Mouse (Mus musculus): ENCODE measurements around the gene Dnaaf3. TPM values are rescaled to one million over a fixed set of nuclear protein-coding genes. Genes with fewer than 3 reads are reported as not detected.

Gene Dnaaf3
- total RNA-seq, 2 experiments from 2014 or later, result 1.2 TPM; not detected in 1

Other genes starting within 250 kb of the Dnaaf3 start
- gene Ncr1, start 194.7 kb downstream of the Dnaaf3 start, total RNA-seq (2015; ENCODE audit: low replicate concordance), result 3.8 and 4.0 TPM in 2 replicates
- gene Ncr1, start 194.7 kb downstream of the Dnaaf3 start, total RNA-seq (2017; ENCODE audit: low replicate concordance), result 0.85 and 1.3 TPM in 2 replicates
- gene Gp6, start 134.7 kb downstream of the Dnaaf3 start, total RNA-seq (2015; ENCODE audit: low replicate concordance), result not detected in 2 replicates
- 0.09 and 0.56 TPM in 2 replicates for gene Gp6, start 134.7 kb downstream of the Dnaaf3 start, total RNA-seq (2017; ENCODE audit: low replicate concordance)
- 0.77 and 3.6 TPM in 2 replicates for gene Rdh13, start 86.8 kb downstream of the Dnaaf3 start, total RNA-seq (2015; ENCODE audit: low replicate concordance)
- gene Rdh13, start 86.8 kb downstream of the Dnaaf3 start, total RNA-seq (2017; ENCODE audit: low replicate concordance), result 2.6 and 3.5 TPM in 2 replicates
- gene Eps8l1, start 71.8 kb downstream of the Dnaaf3 start, total RNA-seq (2015; ENCODE audit: low replicate concordance), result 17.1 and 19.4 TPM in 2 replicates
- 36.6 and 47.0 TPM in 2 replicates for gene Eps8l1, start 71.8 kb downstream of the Dnaaf3 start, total RNA-seq (2017; ENCODE audit: low replicate concordance)
- gene Ppp1r12c, start 30.8 kb downstream of the Dnaaf3 start, total RNA-seq (2015; ENCODE audit: low replicate concordance), result 37.2 and 45.3 TPM in 2 replicates
- gene Ppp1r12c, start 30.8 kb downstream of the Dnaaf3 start, total RNA-seq (2017; ENCODE audit: low replicate concordance), result 41.3 and 52.0 TPM in 2 replicates
- 1.3 TPM in 1 of 2 replicates, not detected in the other for gene Tnnt1, start 16.1 kb downstream of the Dnaaf3 start, total RNA-seq (2015; ENCODE audit: low replicate concordance)
- gene Tnnt1, start 16.1 kb downstream of the Dnaaf3 start, total RNA-seq (2017; ENCODE audit: low replicate concordance), result 3.8 and 7.2 TPM in 2 replicates
- gene Tnni3, start 8.2 kb downstream of the Dnaaf3 start, total RNA-seq (2015; ENCODE audit: low replicate concordance), result not detected in 2 replicates
- gene Tnni3, start 8.2 kb downstream of the Dnaaf3 start, total RNA-seq (2017; ENCODE audit: low replicate concordance), result not detected in 2 replicates
- gene Syt5, start 15.1 kb upstream of the Dnaaf3 start, total RNA-seq (2015; ENCODE audit: low replicate concordance), result 1.7 TPM in 1 of 2 replicates, not detected in the other
- not detected in 2 replicates for gene Syt5, start 15.1 kb upstream of the Dnaaf3 start, total RNA-seq (2017; ENCODE audit: low replicate concordance)
- 0.96 TPM in 1 of 2 replicates, not detected in the other for gene Ptprh, start 71.6 kb upstream of the Dnaaf3 start, total RNA-seq (2015; ENCODE audit: low replicate concordance)
- gene Ptprh, start 71.6 kb upstream of the Dnaaf3 start, total RNA-seq (2017; ENCODE audit: low replicate concordance), result 1.4 and 1.7 TPM in 2 replicates
- gene Tmem86b, start 99.0 kb upstream of the Dnaaf3 start, total RNA-seq (2015; ENCODE audit: low replicate concordance), result 37.3 and 72.3 TPM in 2 replicates
- gene Tmem86b, start 99.0 kb upstream of the Dnaaf3 start, total RNA-seq (2017; ENCODE audit: low replicate concordance), result 53.4 and 88.6 TPM in 2 replicates
- 31.6 and 45.3 TPM in 2 replicates for gene Ppp6r1, start 126.6 kb upstream of the Dnaaf3 start, total RNA-seq (2015; ENCODE audit: low replicate concordance)
- gene Ppp6r1, start 126.6 kb upstream of the Dnaaf3 start, total RNA-seq (2017; ENCODE audit: low replicate concordance), result 37.3 and 47.0 TPM in 2 replicates
- 5.0 and 8.3 TPM in 2 replicates for gene Hspbp1, start 152.6 kb upstream of the Dnaaf3 start, total RNA-seq (2015; ENCODE audit: low replicate concordance)
- 3.1 and 9.1 TPM in 2 replicates for gene Hspbp1, start 152.6 kb upstream of the Dnaaf3 start, total RNA-seq (2017; ENCODE audit: low replicate concordance)
- gene Brsk1, start 158.2 kb upstream of the Dnaaf3 start, total RNA-seq (2015; ENCODE audit: low replicate concordance), result not detected in 2 replicates
- gene Brsk1, start 158.2 kb upstream of the Dnaaf3 start, total RNA-seq (2017; ENCODE audit: low replicate concordance), result not detected in 2 replicates
- gene Tmem150b, start 192.8 kb upstream of the Dnaaf3 start, total RNA-seq (2015; ENCODE audit: low replicate concordance), result 1.7 and 6.7 TPM in 2 replicates
- gene Tmem150b, start 192.8 kb upstream of the Dnaaf3 start, total RNA-seq (2017; ENCODE audit: low replicate concordance), result 2.1 and 2.7 TPM in 2 replicates
- 11.3 and 15.9 TPM in 2 replicates for gene Kmt5c, start 207.7 kb upstream of the Dnaaf3 start, total RNA-seq (2015; ENCODE audit: low replicate concordance)
- 32.0 and 42.2 TPM in 2 replicates for gene Kmt5c, start 207.7 kb upstream of the Dnaaf3 start, total RNA-seq (2017; ENCODE audit: low replicate concordance)
- gene Cox6b2, start 220.6 kb upstream of the Dnaaf3 start, total RNA-seq (2015; ENCODE audit: low replicate concordance), result 33.2 and 44.4 TPM in 2 replicates
- gene Cox6b2, start 220.6 kb upstream of the Dnaaf3 start, total RNA-seq (2017; ENCODE audit: low replicate concordance), result 18.8 and 22.3 TPM in 2 replicates
- not detected in 2 replicates for gene Fam71e2, start 238.8 kb upstream of the Dnaaf3 start, total RNA-seq (2015; ENCODE audit: low replicate concordance)
- not detected in 2 replicates for gene Fam71e2, start 238.8 kb upstream of the Dnaaf3 start, total RNA-seq (2017; ENCODE audit: low replicate concordance)

Data from erythroblast, adult 5-6 weeks (primary cell).